Mouse (Mus musculus): ENCODE results near the gene Anapc2. TPM values are rescaled to one million over a fixed set of nuclear protein-coding genes. Genes with fewer than 3 reads are reported as not detected.

The Anapc2 gene
- total RNA-seq, 2 experiments from 2014 or later = 29.7 to 31.0 TPM

DNA sequence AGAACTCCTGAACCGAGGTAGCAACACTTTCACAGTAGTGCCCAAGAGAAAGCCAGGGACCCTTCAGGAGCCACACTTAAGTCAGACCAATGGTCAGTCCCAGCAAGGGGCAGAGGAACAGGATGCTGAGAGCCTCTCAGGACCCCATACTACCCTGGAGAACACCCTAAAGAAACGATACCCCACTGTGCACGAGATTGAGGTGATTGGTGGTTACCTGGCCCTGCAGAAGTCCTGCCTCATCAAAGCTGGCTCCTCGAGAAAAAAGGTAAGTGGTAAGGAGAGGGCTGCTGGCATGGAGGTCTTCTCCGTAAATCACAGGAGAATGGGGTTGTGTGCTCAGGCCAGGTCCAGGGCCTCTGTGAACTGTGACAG, 8.0 kb upstream of the Anapc2 start:
- intact Hi-C loops (cut with DNase I; ENCODE audit: low total_unique reads) = no loop called here
- DNase-seq = no peak

DNA sequence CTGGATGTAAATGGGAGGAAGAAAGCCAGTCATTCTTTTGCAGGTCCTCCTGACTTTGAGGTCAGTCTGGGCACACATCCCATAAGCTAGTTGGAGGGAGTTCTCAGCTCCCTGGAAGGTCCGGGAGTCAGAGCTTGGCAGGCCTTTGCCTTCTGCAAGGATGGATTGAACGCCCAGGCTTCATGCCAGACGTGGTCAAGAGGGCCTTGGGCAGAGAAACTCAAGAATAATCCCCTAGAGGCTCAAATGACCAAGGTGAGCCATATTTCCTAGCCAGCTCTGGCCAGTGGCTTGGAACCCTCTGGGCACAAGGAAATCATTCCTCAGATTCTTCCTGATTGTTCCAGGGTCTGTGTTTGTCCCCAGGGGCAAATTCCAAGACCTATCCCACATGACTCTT, 7.4 kb upstream of the Anapc2 start:
- intact Hi-C loops (cut with DNase I; ENCODE audit: low total_unique reads) = no loop called here
- no peak for DNase-seq

DNA sequence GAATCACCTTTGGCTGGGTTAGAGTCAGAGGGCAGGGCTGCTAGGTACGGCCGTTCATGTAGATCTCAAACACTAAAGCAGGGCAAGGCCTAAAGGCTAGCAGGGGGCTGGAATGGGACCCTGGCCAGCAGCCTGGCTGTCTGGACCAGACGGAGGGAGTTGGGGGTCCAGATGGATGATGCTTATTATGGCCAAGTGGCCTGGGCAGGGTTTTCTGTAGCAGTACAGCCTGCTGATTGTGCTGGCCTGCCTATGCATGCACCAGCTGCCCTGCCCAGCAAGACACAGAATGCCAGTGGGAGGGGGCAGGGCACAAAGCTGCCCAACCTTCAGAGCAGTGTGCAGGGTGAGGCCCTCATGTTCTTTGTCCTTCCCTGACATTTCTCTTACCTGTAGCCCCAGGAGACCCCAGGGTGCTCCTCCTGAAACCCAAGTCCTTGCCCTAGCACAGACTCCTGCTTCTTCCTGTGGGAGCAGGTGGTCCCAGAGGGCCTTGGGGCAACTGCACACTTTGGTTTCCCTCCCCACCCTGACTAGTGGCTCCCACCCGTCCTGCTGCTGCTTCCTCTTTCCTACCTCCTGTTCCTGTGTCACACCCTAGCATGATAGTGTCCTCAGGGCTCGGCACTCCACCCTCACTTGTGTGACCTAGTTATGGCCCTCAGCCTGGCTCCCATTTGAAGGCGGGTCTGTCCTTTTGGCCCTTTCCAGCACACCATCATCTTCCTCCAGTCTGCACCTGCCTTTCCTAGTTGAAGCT, 6.2 kb upstream of the Anapc2 start:
- DNase-seq = no peak
- intact Hi-C loops (cut with DNase I; ENCODE audit: low total_unique reads) = no loop called here

DNA sequence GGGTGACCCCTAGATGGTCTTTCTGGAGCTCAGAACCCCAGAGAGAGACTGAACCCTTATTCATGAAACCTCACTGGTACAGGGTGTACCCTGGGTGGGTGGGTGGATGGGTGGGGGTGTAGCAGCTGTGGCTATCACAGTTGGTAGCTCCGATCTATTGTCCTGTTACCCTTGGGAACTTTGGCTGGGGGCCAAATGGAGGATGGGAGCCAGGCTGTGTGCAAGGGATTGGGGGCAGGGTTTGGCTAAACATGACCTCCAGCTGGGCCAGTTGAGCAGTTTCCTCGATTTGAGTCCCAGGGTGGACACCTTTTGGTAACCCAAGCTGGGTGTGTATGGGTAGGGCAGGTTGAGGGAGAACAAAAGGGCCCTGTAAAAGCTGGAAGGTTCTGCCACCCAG, 5.6 kb upstream of the Anapc2 start:
- DNase-seq = no peak
- intact Hi-C loops (cut with DNase I; ENCODE audit: low total_unique reads) = no loop called here

DNA sequence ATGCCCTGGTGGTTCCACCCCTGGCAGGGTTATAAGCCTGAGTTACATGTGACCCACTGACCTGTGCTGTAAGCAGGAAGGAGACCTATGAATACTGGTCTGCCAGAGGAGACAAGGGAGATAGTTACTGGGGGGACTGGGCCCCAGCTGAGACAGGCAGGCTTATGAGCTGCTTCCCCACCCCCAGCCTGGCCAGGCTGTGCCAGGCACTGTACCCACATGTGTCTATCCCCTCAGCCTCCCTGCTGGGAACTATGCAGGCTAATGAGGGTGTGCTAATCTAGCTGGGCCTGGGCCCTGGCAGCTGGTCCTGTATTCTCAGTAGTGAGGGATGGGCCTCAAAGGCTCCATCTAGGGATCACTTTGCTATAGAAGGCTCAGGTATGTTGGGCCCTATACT, 5.0 kb upstream of the Anapc2 start:
- intact Hi-C loops (cut with DNase I; ENCODE audit: low total_unique reads) = no loop called here
- no peak for DNase-seq

DNA sequence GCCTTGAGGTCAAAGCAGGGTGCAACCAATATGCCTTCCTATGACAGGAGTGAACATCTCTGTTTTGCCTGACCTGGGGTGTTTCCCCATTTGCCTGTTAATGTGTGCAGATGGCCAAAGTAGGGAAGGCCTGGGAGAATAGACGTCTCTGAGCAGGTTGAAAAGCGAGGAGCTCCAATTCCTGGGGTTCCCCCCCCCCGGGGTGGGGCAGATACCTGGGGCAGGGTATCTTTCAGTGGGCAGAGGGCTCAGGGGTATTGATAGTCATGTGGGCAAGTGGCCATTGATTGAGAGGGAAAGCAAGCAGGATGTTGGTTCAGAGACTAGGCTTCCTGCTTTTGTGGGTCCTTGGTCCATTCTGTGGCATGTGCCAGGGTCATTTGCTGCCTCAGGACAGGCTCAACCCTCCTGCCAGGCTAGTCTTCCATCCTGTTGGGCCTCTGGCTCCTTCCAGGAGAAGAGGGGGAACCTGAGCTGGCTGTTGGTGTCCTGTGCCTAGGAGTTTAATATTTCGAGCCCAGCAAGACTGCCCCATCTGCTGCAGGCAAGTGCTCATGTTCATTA, 4.5 kb upstream of the Anapc2 start:
- intact Hi-C loops (cut with DNase I; ENCODE audit: low total_unique reads) = no loop called here

DNA sequence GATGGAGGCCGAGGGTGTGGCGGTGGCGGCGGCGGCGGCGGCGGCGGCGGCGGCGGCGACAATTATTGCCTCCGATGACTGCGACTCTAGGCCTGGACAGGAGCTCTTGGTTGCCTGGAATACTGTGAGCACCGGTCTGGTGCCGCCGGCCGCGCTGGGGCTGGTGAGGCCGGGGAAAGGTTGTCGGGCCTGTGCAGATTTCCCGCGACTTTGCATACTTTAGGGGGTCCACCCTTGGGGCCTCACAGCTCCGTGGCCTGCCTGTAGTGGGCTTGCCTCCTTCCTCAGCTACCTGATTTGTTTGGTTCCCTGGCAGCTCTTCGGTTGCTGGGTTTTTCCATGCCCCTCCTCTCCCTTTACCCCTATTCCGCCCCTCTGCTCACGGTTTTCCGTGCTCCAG, 237 bp downstream of the Anapc2 start:
- DNase-seq = no peak
- intact Hi-C loops (cut with DNase I; ENCODE audit: low total_unique reads) = no loop called here

More for the DNA sequence above, 4.5 kb upstream of the Anapc2 start:
- DNase-seq = no peak

DNA sequence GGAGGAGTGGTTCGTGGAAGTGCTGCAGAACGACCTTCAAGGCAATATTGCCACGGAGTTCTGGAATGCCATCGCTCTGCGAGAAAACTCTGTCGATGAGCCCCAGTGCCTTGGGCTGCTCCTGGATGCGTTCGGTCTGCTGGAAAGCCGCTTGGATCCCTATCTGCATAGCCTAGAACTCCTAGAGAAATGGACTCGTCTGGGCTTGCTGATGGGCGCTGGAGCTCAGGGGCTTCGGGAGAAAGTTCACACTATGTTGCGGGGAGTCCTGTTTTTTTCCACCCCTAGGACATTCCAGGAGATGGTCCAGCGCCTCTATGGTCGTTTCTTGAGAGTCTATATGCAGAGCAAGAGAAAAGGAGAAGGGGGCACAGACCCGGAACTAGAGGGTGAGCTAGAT, 732 bp downstream of the Anapc2 start:
- intact Hi-C loops (cut with DNase I; ENCODE audit: low total_unique reads) = no loop called here
- no peak for DNase-seq

DNA sequence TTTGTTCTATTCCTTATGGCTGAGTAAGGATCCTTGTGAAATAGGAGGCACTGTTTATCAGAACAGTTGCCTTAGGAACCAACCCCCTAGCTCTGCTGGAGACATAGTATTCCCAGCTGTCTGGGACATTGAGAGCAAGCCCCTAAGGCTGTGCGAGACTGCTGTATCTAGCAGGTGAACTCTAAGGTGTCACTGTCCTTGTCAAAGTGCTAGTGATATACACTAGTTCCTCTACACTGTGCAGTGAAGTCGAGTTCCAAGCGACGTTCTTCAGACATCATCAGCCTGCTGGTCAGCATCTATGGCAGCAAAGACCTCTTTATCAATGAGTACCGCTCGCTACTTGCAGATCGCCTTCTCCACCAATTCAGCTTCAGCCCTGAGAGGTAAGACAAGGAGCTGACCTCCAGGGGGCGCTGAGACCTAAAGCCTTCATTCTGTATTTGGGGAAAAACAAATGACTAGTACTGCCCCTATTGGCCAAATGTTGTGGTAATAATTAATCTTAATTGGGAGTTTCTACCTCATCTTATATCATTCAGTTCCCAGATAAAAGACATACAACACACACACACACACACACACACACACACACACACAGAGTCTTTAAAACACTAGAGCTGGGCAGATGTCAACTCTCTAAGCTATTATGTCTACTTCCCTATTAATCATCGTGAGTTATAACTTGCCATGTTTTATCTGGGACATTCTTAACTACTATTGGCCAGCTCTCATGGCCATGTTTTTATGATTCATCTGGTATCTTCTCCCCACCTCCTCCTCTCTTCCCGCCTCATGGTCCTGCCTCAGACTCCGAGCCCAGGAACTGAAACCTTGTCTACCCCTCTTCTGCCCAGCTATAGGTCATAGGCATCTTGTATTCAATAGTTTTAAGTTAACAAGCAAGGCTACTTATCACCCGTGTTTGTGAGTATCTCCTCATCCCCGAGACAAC, 6.9 kb downstream of the Anapc2 start:
- intact Hi-C loops (cut with DNase I; ENCODE audit: low total_unique reads) = no loop called here
- DNase-seq = peak; percentile 74

DNA sequence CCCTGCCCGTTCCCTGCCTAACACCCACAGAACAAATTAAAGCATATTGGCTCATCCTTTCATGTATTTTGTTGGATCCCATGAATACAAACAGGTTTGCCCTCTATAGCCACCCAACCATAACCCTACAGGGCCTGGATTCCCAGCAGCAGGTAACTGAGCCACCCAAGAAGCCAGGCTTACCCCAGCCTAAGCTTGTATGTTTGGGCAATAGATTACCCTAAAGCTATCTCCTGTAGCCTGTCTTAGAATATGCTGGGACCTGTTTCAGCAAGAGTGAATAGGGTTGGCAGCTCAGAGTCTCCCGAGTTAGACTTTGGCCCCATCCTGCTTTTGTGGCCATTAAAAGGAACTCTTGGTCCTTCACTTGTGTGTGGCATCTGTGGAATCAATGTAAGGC, 13.3 kb downstream of the Anapc2 start:
- intact Hi-C loops (cut with DNase I; ENCODE audit: low total_unique reads) = no loop called here
- no peak for DNase-seq

DNA sequence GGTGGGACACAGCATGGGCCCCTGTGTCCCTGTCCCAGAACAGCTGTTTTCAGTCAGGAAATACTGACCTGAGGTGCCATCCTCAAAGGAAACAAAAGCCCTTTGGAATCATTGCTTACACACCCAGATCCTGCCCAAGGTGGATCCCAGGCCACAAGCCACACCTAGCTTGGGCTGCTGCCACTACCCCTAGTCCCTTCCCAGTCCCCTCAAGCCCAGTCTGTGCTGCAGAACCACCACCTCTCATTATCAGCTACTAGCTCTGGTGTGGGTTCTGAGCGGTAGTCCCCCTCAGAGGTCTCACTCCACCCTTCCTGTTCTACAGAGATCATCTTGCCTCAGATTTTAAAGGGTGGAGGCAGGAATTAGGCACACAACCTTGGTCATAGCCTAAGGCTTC, 14.0 kb downstream of the Anapc2 start:
- DNase-seq = no peak
- intact Hi-C loops (cut with DNase I; ENCODE audit: low total_unique reads) = no loop called here

DNA sequence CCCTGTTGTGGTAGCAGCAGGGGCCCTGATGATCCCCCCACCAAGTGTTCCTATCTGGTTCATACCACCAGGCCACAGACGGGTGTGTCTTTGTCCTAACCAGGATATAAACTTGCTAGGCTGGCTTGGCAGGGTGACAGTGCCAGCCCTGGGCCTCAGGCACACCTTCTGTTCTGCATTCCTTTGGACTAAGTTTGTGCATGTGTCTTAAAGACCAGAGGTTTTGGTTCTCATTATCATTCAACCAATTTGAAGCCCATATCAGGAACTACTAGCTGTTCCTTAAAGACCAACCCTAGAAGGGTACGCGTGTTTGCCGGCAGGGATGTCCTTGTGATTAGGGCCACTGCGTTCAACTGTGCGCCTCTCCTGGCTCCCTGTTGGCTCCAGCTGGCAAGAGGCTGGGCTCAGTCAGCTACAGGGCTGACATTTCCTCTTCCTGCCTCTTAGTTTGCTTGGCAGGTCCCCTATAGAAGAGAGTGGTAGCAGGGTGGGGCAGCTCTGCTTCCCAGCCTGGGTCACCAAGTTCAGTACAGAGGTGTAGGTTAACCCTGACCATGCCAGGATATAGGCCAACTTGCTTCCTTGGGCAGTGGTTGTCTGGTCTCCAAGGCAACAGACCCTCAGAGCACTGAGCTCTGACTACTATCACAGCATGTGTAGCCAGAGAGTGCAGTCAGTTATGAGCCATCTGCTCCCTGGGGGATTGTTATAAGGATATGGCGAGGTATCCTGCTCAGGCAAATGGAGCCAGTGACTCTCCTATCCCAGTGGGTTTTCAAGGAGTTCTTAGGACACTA, 14.8 kb downstream of the Anapc2 start:
- intact Hi-C loops (cut with DNase I; ENCODE audit: low total_unique reads) = no loop called here
- no peak for DNase-seq

DNA sequence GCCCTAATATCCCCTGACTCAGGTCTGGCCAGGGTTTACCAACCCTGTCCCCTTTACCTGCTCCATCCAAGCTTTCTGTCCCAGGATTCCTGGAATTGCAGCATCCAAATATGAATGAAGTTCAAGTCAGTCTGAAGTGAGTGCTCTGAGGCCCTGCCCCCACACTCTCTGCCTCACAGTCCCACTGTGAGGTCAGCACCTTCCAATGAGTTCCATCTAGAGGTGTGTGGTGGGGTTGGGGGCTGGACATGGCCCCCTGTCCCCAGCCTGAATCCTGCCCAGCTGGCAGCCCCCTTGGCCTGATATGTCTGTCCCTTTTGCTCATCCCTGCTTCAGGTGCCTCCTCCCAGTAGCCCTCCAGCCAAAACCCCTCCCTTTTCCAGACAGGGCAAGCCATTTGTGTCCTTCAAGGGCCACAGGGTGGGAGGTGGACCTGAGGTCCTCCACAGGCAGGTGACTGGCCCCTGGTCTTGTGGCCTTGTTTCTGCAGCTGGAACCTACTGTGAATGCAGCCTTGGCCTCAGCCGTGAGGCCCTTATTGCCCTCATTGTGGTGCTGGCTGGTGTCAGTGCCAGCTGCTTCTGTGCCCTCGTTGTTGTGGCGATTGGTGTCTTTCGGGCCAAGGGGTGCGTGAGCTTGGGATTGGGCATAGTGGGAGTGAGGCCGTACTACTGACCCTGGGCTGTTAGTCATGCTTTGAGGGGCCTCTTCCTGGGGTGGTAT, 15.8 kb downstream of the Anapc2 start, which contains the start of gene Tmem210:
Gene Tmem210 (plus strand): TSS at position 219 of the 723 bp plus-strand sequence.
- DNase-seq = no peak
- intact Hi-C loops (cut with DNase I; ENCODE audit: low total_unique reads) = no loop called here

DNA sequence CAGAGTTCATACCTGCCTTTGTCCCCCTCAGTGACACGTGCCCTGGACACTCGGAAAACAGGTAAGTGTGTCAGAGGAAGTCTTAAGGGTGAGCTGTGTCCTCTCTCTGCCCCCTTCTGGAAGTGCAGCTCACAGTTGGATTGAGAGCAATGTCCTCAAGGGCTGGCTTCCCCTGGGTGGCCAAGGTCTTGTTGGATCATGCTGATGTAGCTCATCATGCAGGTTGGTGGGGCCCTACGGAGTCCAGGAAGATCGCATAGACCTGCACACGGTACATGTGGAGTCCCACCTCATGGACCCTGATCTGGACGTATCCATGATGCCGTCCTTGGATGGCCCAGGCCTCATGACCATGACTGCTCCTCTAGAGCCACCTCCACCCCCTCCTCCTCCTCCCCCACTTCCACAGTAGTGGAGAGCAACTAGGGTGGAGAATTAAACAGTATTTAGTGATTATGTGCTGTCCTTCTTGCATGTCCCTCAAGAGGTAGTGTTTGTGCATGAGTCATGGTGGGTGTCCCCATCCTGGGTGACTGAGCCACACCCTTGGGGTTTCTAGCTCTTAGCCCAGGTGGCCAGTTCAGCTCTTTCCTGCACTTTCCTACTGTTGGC, 16.6 kb downstream of the Anapc2 start:
- DNase-seq = no peak
- intact Hi-C loops (cut with DNase I; ENCODE audit: low total_unique reads) = no loop called here

DNA sequence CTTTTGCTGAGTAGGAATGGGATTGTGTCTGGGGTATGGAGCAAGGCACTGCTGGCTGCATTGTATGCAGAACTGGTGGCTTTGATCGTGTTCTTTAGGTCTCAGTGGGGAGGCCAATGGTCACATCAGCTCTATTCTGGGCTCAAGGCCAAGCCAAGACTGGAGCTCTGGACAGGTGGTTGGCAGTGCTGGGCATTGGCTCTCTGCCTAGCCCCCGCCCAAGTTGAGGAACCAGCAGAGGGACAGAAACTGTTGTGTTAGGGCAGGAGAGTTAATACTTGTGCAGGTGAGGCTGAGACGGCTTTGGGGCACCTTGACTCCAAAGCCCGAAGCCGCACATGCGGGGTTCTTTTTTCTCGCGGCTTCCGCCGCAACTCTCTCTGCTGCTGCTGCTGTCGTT, 17.4 kb downstream of the Anapc2 start, which contains the start of gene Lrrc26:
Gene Lrrc26 (plus strand): TSS at position 265 of the 400 bp plus-strand sequence.
- intact Hi-C loops (cut with DNase I; ENCODE audit: low total_unique reads) = no loop called here
- no peak for DNase-seq

DNA sequence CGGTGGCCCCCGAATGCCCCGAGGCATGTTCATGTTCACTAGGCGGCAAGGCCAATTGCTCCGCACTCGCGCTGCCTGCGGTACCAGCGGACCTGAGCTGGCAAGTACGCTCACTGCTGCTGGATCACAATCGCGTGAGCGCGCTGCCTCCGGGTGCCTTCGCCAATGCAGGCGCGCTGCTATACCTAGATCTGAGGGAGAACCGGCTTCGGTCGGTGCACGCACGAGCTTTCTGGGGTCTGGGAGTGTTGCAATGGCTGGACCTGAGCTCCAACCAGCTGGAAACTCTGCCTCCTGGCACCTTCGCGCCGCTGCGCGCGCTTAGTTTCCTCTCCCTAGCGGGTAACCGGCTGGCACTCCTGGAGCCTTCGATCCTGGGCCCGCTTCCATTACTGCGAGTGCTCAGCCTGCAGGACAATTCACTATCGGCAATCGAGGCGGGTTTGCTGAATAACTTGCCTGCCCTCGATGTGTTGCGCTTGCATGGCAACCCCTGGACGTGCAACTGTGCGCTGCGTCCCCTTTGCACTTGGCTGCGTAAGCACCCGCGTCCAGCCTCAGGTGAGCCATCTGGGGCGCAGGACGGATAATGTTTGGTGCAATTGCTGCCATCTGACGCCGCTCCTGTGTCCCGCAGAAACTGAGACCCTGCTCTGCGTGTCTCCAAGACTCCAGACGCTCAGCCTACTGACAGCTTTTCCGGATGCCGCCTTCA, 18.0 kb downstream of the Anapc2 start:
- no peak for DNase-seq
- intact Hi-C loops (cut with DNase I; ENCODE audit: low total_unique reads) = no loop called here

DNA sequence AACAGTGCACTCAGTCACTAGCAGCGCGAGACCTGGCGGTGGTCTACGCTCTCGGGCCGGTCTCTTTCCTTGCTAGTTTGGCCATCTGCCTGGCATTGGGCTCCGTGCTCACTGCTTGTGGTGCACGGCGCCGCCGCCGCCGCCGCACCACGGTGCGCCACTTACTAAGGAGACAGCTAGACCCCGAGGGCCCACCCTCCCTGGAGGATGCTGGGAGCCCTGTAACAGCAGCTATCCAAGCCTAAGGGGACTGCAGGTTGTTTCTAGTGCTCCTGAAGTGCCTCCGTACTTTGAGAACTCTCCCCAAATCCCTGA, 18.5 kb downstream of the Anapc2 start:
- DNase-seq = no peak
- intact Hi-C loops (cut with DNase I; ENCODE audit: low total_unique reads) = no loop called here
